Mouse (Mus musculus): ENCODE measurements around the gene Cer1. TPM values are rescaled to one million over a fixed set of nuclear protein-coding genes. Genes with fewer than 3 reads are reported as not detected.

Gene Cer1
- total RNA-seq, 4 experiments from 2014 or later: 0.28 to 0.89 (median 0.37) TPM; not detected in 1

Other genes starting within 250 kb of the Cer1 start
- 10 to 100 TPM; 70.7 to 94.9 (median 78.3) TPM for gene Nfib, start 179.4 kb downstream of the Cer1 start, total RNA-seq (2022)
- 10 to 100 TPM; 49.9 to 65.6 (median 58.2) TPM for gene Zdhhc21, start 25.2 kb downstream of the Cer1 start, total RNA-seq (2022)
- 1 to 10 TPM; 2.0 to 2.6 (median 2.2) TPM for gene Frem1, start 167.2 kb upstream of the Cer1 start, total RNA-seq (2022)